Mouse (Mus musculus) G1E (cell line): ENCODE measurements around the gene Pllp. TPM values are rescaled to one million over a fixed set of nuclear protein-coding genes. Genes with fewer than 3 reads are reported as not detected.

Experiments
- ATAC-seq: 2 replicates; pipeline ENCODE4 v1.8.0; 2016; ENCODE audit warnings: mild to moderate bottlenecking; ENCODE audit not compliant: insufficient number of reproducible peaks, poor library complexity, low FRiP score, severe bottlenecking; ENCODE audit errors: extremely low read depth
- DNase-seq: peaks from one replicate; pipeline ENCODE4 v3.0.0; 2012; ENCODE audit warnings: low spot score
- H3K27me3 ChIP-seq: 2 replicates; pipeline ENCODE4 v1.6.1; 2012; ENCODE audit warnings: mild to moderate bottlenecking, low read length, inconsistent platforms; ENCODE audit not compliant: insufficient read depth
- H3K36me3 ChIP-seq: replicated peaks from 2 replicates; pipeline ENCODE3; 2012; ENCODE audit warnings: mild to moderate bottlenecking, inconsistent platforms
- H3K4me1 ChIP-seq: 2 replicates; pipeline ENCODE4 v1.6.1; 2012; ENCODE audit warnings: low read depth, low read length, inconsistent platforms, mixed read lengths; ENCODE audit not compliant: insufficient read depth
- H3K4me3 ChIP-seq: 2 replicates; pipeline ENCODE4 v1.5.1; 2012; ENCODE audit warnings: low read depth, mild to moderate bottlenecking, inconsistent platforms, low read length, moderate library complexity, mixed read lengths
- H3K9me3 ChIP-seq: replicated peaks from 2 replicates; pipeline ENCODE4 v1.6.1; 2012; ENCODE audit warnings: inconsistent platforms
- CTCF ChIP-seq: IDR thresholded peaks from 2 replicates; pipeline ENCODE4 v1.5.1; 2012; ENCODE audit warnings: low read depth, low read length, inconsistent platforms, mixed read lengths
- GATA1 ChIP-seq: IDR thresholded peaks from 2 replicates; pipeline ENCODE4 v1.6.1; 2012; ENCODE audit warnings: borderline replicate concordance, low read length, inconsistent platforms, mixed read lengths
- GATA2 ChIP-seq: IDR thresholded peaks from 2 replicates; pipeline ENCODE4 v1.6.1; 2012; ENCODE audit warnings: low read depth, low read length, inconsistent platforms, borderline replicate concordance
- POLR2AphosphoS5 ChIP-seq: IDR thresholded peaks from 2 replicates; pipeline ENCODE4 v1.6.1; 2012; ENCODE audit warnings: low read depth, low read length, inconsistent platforms; ENCODE audit not compliant: insufficient replicate concordance
- TAL1 ChIP-seq: conservative IDR thresholded peaks from 2 replicates; pipeline ENCODE4 v1.6.1; 2012; ENCODE audit warnings: low read depth, low read length, inconsistent platforms, mixed read lengths
- polyA plus RNA-seq: library from polyadenylated mRNA; stranded (reverse); fragments of >175 nt; gene quantifications from 2 replicates; pipeline ENCODE4 v1.2.3, GENCODE M21; 2012
- total RNA-seq, 2 experiments: library from RNA; stranded (forward) in 1 of 2; stranded (reverse) in 1 of 2; fragments of 200-1000 nt in 1 of 2; fragments of >200 nt in 1 of 2; fragmentation: Nextera tagmentation in 1 of 2; gene quantifications; 2 replicates each; pipeline ENCODE4 v1.2.3; 2014 to 2017

The Pllp gene
- total and polyA plus RNA-seq, 3 experiments = 0.22 TPM; not detected in 2

GRCm38 (mm10) chr8:94645202-94645601, 50.9 kb downstream of the Pllp start:
- Histone ChIP-seq H3K36me3 (peaks cover 79% of the 10 kb centered on the region), H3K4me3 (no peak overlapping the region), H3K27me3 (no peaks in the 10 kb centered on the region), H3K9me3 (no peaks in the 10 kb centered on the region), H3K4me1 (peaks cover 22% of the 10 kb centered on the region)
- no peak for TF ChIP-seq GATA1
- TF ChIP-seq TAL1 = no peak; the same call in 1 of the 2 replicates
- no peak for TF ChIP-seq CTCF
- no peak for TF ChIP-seq POLR2AphosphoS5
- TF ChIP-seq GATA2 = no peak
- DNase-seq (no peak), ATAC-seq (peak; percentile 40; the same call in 1 of the 2 replicates)

- Histone ChIP-seq H3K4me1 (peaks cover 20% of the 10 kb centered on the region), H3K4me3 (no peak overlapping the region), H3K27me3 (no peaks in the 10 kb centered on the region), H3K36me3 (peaks cover 87% of the 10 kb centered on the region), H3K9me3 (no peaks in the 10 kb centered on the region)
- DNase-seq (no peak), ATAC-seq (no peak)
- no peak for TF ChIP-seq POLR2AphosphoS5
- no peak for TF ChIP-seq TAL1
- no peak for TF ChIP-seq CTCF
- no peak for TF ChIP-seq GATA1
- TF ChIP-seq GATA2 = no peak
Measured at GRCm38 (mm10) chr8:94641938-94642337, 54.1 kb downstream of the Pllp start.

GRCm38 (mm10) chr8:94641183-94641582, 54.9 kb downstream of the Pllp start:
- H3K4me1 ChIP-seq = peaks cover 23% of the 10 kb centered on the region
- DNase-seq (no peak), ATAC-seq (no peak)
- no peaks in the 10 kb centered on the region for H3K9me3 ChIP-seq
- H3K36me3 ChIP-seq = peaks cover 86% of the 10 kb centered on the region
- TF ChIP-seq POLR2AphosphoS5 (no peak), TAL1 (no peak), GATA1 (no peak), GATA2 (no peak), CTCF (no peak)
- no peaks in the 10 kb centered on the region for H3K27me3 ChIP-seq
- no peak overlapping the region for H3K4me3 ChIP-seq

- peak; percentile 42; the same call in 1 of the 2 replicates for TF ChIP-seq TAL1
- TF ChIP-seq POLR2AphosphoS5 = no peak
- peaks cover 75% of the 10 kb centered on the region for H3K36me3 ChIP-seq
- peaks cover 44% of the 10 kb centered on the region for H3K4me1 ChIP-seq
- peak; percentile 93 for ATAC-seq
- peak; percentile 52 for DNase-seq
- no peaks in the 10 kb centered on the region for H3K9me3 ChIP-seq
- no peak overlapping the region for H3K4me3 ChIP-seq
- H3K27me3 ChIP-seq = no peaks in the 10 kb centered on the region
Measured at GRCm38 (mm10) chr8:94634211-94634610, 61.9 kb downstream of the Pllp start.

- TF ChIP-seq GATA1 = no peak
- peak; percentile 41 for TF ChIP-seq TAL1
- peaks cover 73% of the 10 kb centered on the region for H3K36me3 ChIP-seq
- H3K9me3 ChIP-seq = no peaks in the 10 kb centered on the region
- DNase-seq (no peak), ATAC-seq (peak; percentile 24)
- H3K27me3 ChIP-seq = no peaks in the 10 kb centered on the region
- peaks cover 44% of the 10 kb centered on the region for H3K4me1 ChIP-seq
- H3K4me3 ChIP-seq = no peak overlapping the region
Measured at GRCm38 (mm10) chr8:94633564-94634194, 62.4 kb downstream of the Pllp start.

Other genes starting within 250 kb of the Pllp start
- gene Cpne2, start 163.3 kb downstream of the Pllp start, total RNA-seq (2014; fragmentation: Nextera tagmentation) = not detected in 2 replicates
- gene Cpne2, start 163.3 kb downstream of the Pllp start, total RNA-seq (2017) = 0.38 TPM in 1 of 2 replicates, not detected in the other
- 0.13 and 0.18 TPM in 2 replicates for gene Cpne2, start 163.3 kb downstream of the Pllp start, polyA plus RNA-seq
- 136 and 144 TPM in 2 replicates for gene Rspry1, start 94.3 kb downstream of the Pllp start, total RNA-seq (2014; fragmentation: Nextera tagmentation)
- gene Rspry1, start 94.3 kb downstream of the Pllp start, total RNA-seq (2017) = 114 and 123 TPM in 2 replicates
- gene Rspry1, start 94.3 kb downstream of the Pllp start, polyA plus RNA-seq = 12.0 and 14.9 TPM in 2 replicates
- 53.3 and 65.7 TPM in 2 replicates for gene Fam192a, start 94.3 kb downstream of the Pllp start, total RNA-seq (2014; fragmentation: Nextera tagmentation)
- 81.1 and 103 TPM in 2 replicates for gene Fam192a, start 94.3 kb downstream of the Pllp start, total RNA-seq (2017)
- 103 and 122 TPM in 2 replicates for gene Fam192a, start 94.3 kb downstream of the Pllp start, polyA plus RNA-seq
- gene Arl2bp, start 29.7 kb downstream of the Pllp start, total RNA-seq (2014; fragmentation: Nextera tagmentation) = 93.0 and 123 TPM in 2 replicates
- 156 and 180 TPM in 2 replicates for gene Arl2bp, start 29.7 kb downstream of the Pllp start, total RNA-seq (2017)
- 71.6 and 104 TPM in 2 replicates for gene Arl2bp, start 29.7 kb downstream of the Pllp start, polyA plus RNA-seq
- gene Ccl22, start 49.3 kb upstream of the Pllp start, total RNA-seq (2014; fragmentation: Nextera tagmentation) = not detected in 2 replicates
- gene Ccl22, start 49.3 kb upstream of the Pllp start, total RNA-seq (2017) = 0.22 TPM in 1 of 2 replicates, not detected in the other
- 0.02 TPM in 1 of 2 replicates, not detected in the other for gene Ccl22, start 49.3 kb upstream of the Pllp start, polyA plus RNA-seq
- not detected in 2 replicates for gene Cx3cl1, start 75.7 kb upstream of the Pllp start, total RNA-seq (2014; fragmentation: Nextera tagmentation)
- gene Cx3cl1, start 75.7 kb upstream of the Pllp start, total RNA-seq (2017) = 0.06 and 0.38 TPM in 2 replicates
- gene Cx3cl1, start 75.7 kb upstream of the Pllp start, polyA plus RNA-seq = not detected in 2 replicates
- not detected in 2 replicates for gene Ccl17, start 114.2 kb upstream of the Pllp start, total RNA-seq (2014; fragmentation: Nextera tagmentation)
- not detected in 2 replicates for gene Ccl17, start 114.2 kb upstream of the Pllp start, total RNA-seq (2017)
- not detected in 2 replicates for gene Ccl17, start 114.2 kb upstream of the Pllp start, polyA plus RNA-seq
- 60.7 and 68.8 TPM in 2 replicates for gene Coq9, start 142.0 kb upstream of the Pllp start, total RNA-seq (2014; fragmentation: Nextera tagmentation)
- gene Coq9, start 142.0 kb upstream of the Pllp start, total RNA-seq (2017) = 38.2 and 49.3 TPM in 2 replicates
- gene Coq9, start 142.0 kb upstream of the Pllp start, polyA plus RNA-seq = 109 and 133 TPM in 2 replicates
- gene Ciapin1, start 142.1 kb upstream of the Pllp start, total RNA-seq (2014; fragmentation: Nextera tagmentation) = 56.3 and 75.9 TPM in 2 replicates
- 54.0 and 61.0 TPM in 2 replicates for gene Ciapin1, start 142.1 kb upstream of the Pllp start, total RNA-seq (2017)
- gene Ciapin1, start 142.1 kb upstream of the Pllp start, polyA plus RNA-seq = 450 and 629 TPM in 2 replicates
- 92.6 and 95.8 TPM in 2 replicates for gene Polr2c, start 161.2 kb upstream of the Pllp start, total RNA-seq (2014; fragmentation: Nextera tagmentation)
- gene Polr2c, start 161.2 kb upstream of the Pllp start, total RNA-seq (2017) = 65.5 and 66.1 TPM in 2 replicates
- 18.5 and 33.8 TPM in 2 replicates for gene Polr2c, start 161.2 kb upstream of the Pllp start, polyA plus RNA-seq
- gene Dok4, start 180.1 kb upstream of the Pllp start, total RNA-seq (2014; fragmentation: Nextera tagmentation) = 0.53 and 3.7 TPM in 2 replicates
- 0.93 and 1.2 TPM in 2 replicates for gene Dok4, start 180.1 kb upstream of the Pllp start, total RNA-seq (2017)
- gene Dok4, start 180.1 kb upstream of the Pllp start, polyA plus RNA-seq = 0.51 and 0.72 TPM in 2 replicates
- 5.5 and 7.7 TPM in 2 replicates for gene Ccdc102a, start 221.8 kb upstream of the Pllp start, total RNA-seq (2014; fragmentation: Nextera tagmentation)
- gene Ccdc102a, start 221.8 kb upstream of the Pllp start, total RNA-seq (2017) = 3.3 and 4.5 TPM in 2 replicates
- 20.5 and 26.3 TPM in 2 replicates for gene Ccdc102a, start 221.8 kb upstream of the Pllp start, polyA plus RNA-seq
- 3.2 and 6.4 TPM in 2 replicates for gene Adgrg5, start 227.4 kb upstream of the Pllp start, total RNA-seq (2014; fragmentation: Nextera tagmentation)
- gene Adgrg5, start 227.4 kb upstream of the Pllp start, total RNA-seq (2017) = 0.76 and 0.87 TPM in 2 replicates
- gene Adgrg5, start 227.4 kb upstream of the Pllp start, polyA plus RNA-seq = 1.9 and 2.9 TPM in 2 replicates